Mouse (Mus musculus) liver, embryonic 14.5 days (tissue): ENCODE results near the gene Ttyh3.

Experiments
- CTCF ChIP-seq: IDR thresholded peaks from 2 replicates; pipeline ENCODE4 v1.5.1; 2016; ENCODE audit warnings: antibody characterized with exemption, low read depth, control low read depth
- EP300 ChIP-seq: IDR thresholded peaks from 2 replicates; pipeline ENCODE4 v1.6.1; 2016; ENCODE audit warnings: antibody characterized with exemption, low read depth

GRCm38 (mm10) chr5:140589082-140589774 lies 59.6 kb downstream of the Ttyh3 start:
- no peak for TF ChIP-seq CTCF
- TF ChIP-seq EP300: no peak
